Mouse (Mus musculus) midbrain, postnatal 0 days (tissue): ENCODE results near the gene Rngtt. TPM values are rescaled to one million over a fixed set of nuclear protein-coding genes. Genes with fewer than 3 reads are reported as not detected.

Experiments
- ATAC-seq: fragments of 200-750 bp; cut with Nextera tagmentation; 2 replicates; pipeline ENCODE4 v1.8.0; 2017; ENCODE audit warnings: moderate number of reproducible peaks, mild to moderate bottlenecking, moderate TSS enrichment, moderate library complexity; ENCODE audit not compliant: low FRiP score
- DNase-seq: peaks from one replicate; pipeline ENCODE4 v3.0.0-alpha.2; 2015; ENCODE audit warnings: low spot score
- H3K27ac ChIP-seq: fragments of 300-500 bp; sonication (generic); 2 replicates; pipeline ENCODE4 v1.5.1; 2014; ENCODE audit warnings: low read depth, mild to moderate bottlenecking, low read length, mixed read lengths
- H3K27me3 ChIP-seq: fragments of 300-500 bp; sonication (generic); 2 replicates; pipeline ENCODE4 v1.6.1; 2014; ENCODE audit warnings: low read length, control low read depth, mixed read lengths; ENCODE audit not compliant: insufficient read depth
- H3K36me3 ChIP-seq: fragments of 300-500 bp; sonication (generic); 2 replicates; pipeline ENCODE4 v1.6.1; 2014; ENCODE audit warnings: low read length, control low read depth, mixed read lengths; ENCODE audit not compliant: insufficient read depth
- H3K4me1 ChIP-seq: fragments of 300-500 bp; sonication (generic); 2 replicates; pipeline ENCODE4 v1.6.1; 2014; ENCODE audit warnings: mild to moderate bottlenecking, control low read depth, antibody characterized with exemption, low read length, mixed read lengths; ENCODE audit not compliant: insufficient read depth
- H3K4me2 ChIP-seq: fragments of 300-500 bp; sonication (generic); 2 replicates; pipeline ENCODE4 v1.6.1; 2014; ENCODE audit warnings: low read depth, mild to moderate bottlenecking, low read length, mixed read lengths; ENCODE audit not compliant: poor library complexity, severe bottlenecking
- H3K4me3 ChIP-seq: fragments of 300-500 bp; sonication (generic); 2 replicates; pipeline ENCODE4 v1.5.1; 2014; ENCODE audit warnings: low read depth, mild to moderate bottlenecking, low read length, moderate library complexity
- H3K9ac ChIP-seq: fragments of 300-500 bp; sonication (generic); replicated peaks from 2 replicates; pipeline ENCODE4 v1.6.1; 2014; ENCODE audit warnings: mild to moderate bottlenecking, low read length, moderate library complexity, mixed read lengths; ENCODE audit not compliant: poor library complexity, severe bottlenecking
- H3K9me3 ChIP-seq: fragments of 300-500 bp; sonication (generic); 2 replicates; pipeline ENCODE4 v1.6.1; 2016; ENCODE audit warnings: low read length, control low read depth
- CTCF ChIP-seq: IDR thresholded peaks from 2 replicates; pipeline ENCODE4 v1.5.1; 2016; ENCODE audit warnings: antibody characterized with exemption, mild to moderate bottlenecking
- WGBS: fragments of 180-500 bp; shearing (Covaris S2); extraction: QIAGEN DNeasy Blood & Tissue Kit; methylation state at CpG from one replicate; pipeline ENCODE4 v1.1.7; 2014; 5-methylcytosine and 5-hydroxymethylcytosine counted together
- microRNA-seq: library from miRNA; unstranded; fragments of <30 nt; microRNA quantifications from one replicate; pipeline ENCODE4, GENCODE M21; 2016; ENCODE audit warnings: borderline number of aligned reads
- polyA plus RNA-seq: library from polyadenylated mRNA; unstranded; fragments of >200 nt; fragmentation: Nextera tagmentation; extraction: Ambion mirVana; gene quantifications from 2 replicates; pipeline ENCODE4 v1.2.1, GENCODE M21; 2015
- total RNA-seq: library from RNA; depleted of rRNA; stranded (reverse); fragments of >200 nt; gene quantifications from 2 replicates; pipeline ENCODE4 v1.2.3, GENCODE M21; 2014; rRNA removed

Gene Rngtt
- total and polyA plus RNA-seq, 2 experiments from 2014 or later, result 16.1 to 16.8 TPM

- ATAC-seq, result no peak
Measured at GRCm38 (mm10) chr4:33532596-33532995, 222.5 kb downstream of the Rngtt start.

GRCm38 (mm10) chr4:33544755-33545576, 234.9 kb downstream of the Rngtt start:
- ATAC-seq (no peak), DNase-seq (no peak)
- no peak for TF ChIP-seq CTCF
- no peak overlapping the region for H3K4me2 ChIP-seq
- no peaks in the 10 kb centered on the region for H3K27me3 ChIP-seq
- H3K27ac ChIP-seq, result no peak overlapping the region
- H3K9ac ChIP-seq, result no peak overlapping the region
- H3K9me3 ChIP-seq, result no peaks in the 10 kb centered on the region
- no peaks in the 10 kb centered on the region for H3K36me3 ChIP-seq
- no peak overlapping the region for H3K4me3 ChIP-seq
- H3K4me1 ChIP-seq, result no peaks in the 10 kb centered on the region
- WGBS, result 52% methylated on average over 13 of the region's 13 CpGs

More at GRCm38 (mm10) chr4:33532596-33532995, 222.5 kb downstream of the Rngtt start:
- H3K36me3 ChIP-seq, result no peaks in the 10 kb centered on the region
- no peak for TF ChIP-seq CTCF
- no peaks in the 10 kb centered on the region for H3K9me3 ChIP-seq
- H3K9ac ChIP-seq, result no peak overlapping the region
- H3K27ac ChIP-seq, result no peak overlapping the region
- H3K4me1 ChIP-seq, result no peaks in the 10 kb centered on the region
- H3K4me3 ChIP-seq, result no peak overlapping the region
- DNase-seq, result no peak
- no peak overlapping the region for H3K4me2 ChIP-seq
- no peaks in the 10 kb centered on the region for H3K27me3 ChIP-seq
- 78% methylated on average over 8 of the region's 8 CpGs for WGBS

GRCm38 (mm10) chr4:33545577-33545879, 235.4 kb downstream of the Rngtt start:
- no peaks in the 10 kb centered on the region for H3K4me1 ChIP-seq
- no peaks in the 10 kb centered on the region for H3K9me3 ChIP-seq
- H3K27me3 ChIP-seq, result no peaks in the 10 kb centered on the region
- no peak overlapping the region for H3K4me2 ChIP-seq
- TF ChIP-seq CTCF, result no peak
- DNase-seq (peak; percentile 66), ATAC-seq (no peak)
- WGBS, result 21% methylated on average over 6 of the region's 6 CpGs
- no peak overlapping the region for H3K4me3 ChIP-seq
- H3K27ac ChIP-seq, result no peak overlapping the region
- H3K9ac ChIP-seq, result no peak overlapping the region
- H3K36me3 ChIP-seq, result no peaks in the 10 kb centered on the region

- TF ChIP-seq CTCF, result no peak
- no peaks in the 10 kb centered on the region for H3K27me3 ChIP-seq
- WGBS, result 89% methylated on average over 11 of the region's 11 CpGs
- no peaks in the 10 kb centered on the region for H3K36me3 ChIP-seq
- DNase-seq (no peak), ATAC-seq (no peak)
- no peak overlapping the region for H3K4me3 ChIP-seq
- H3K4me2 ChIP-seq, result no peak overlapping the region
- H3K27ac ChIP-seq, result no peak overlapping the region
- H3K9ac ChIP-seq, result no peak overlapping the region
- H3K4me1 ChIP-seq, result no peaks in the 10 kb centered on the region
- H3K9me3 ChIP-seq, result no peaks in the 10 kb centered on the region
Measured at GRCm38 (mm10) chr4:33546278-33546677, 236.2 kb downstream of the Rngtt start.

- TF ChIP-seq CTCF, result no peak
- DNase-seq (no peak), ATAC-seq (no peak)
- Histone ChIP-seq H3K36me3 (no peaks in the 10 kb centered on the region), H3K9me3 (no peaks in the 10 kb centered on the region), H3K27ac (no peak overlapping the region), H3K9ac (no peak overlapping the region), H3K4me3 (no peak overlapping the region), H3K27me3 (no peaks in the 10 kb centered on the region), H3K4me1 (no peaks in the 10 kb centered on the region), H3K4me2 (no peak overlapping the region)
- WGBS, result 92% methylated on average over 8 of the region's 8 CpGs
Measured at GRCm38 (mm10) chr4:33547315-33547929, 237.3 kb downstream of the Rngtt start.

GRCm38 (mm10) chr4:33549606-33550005, 239.5 kb downstream of the Rngtt start:
- H3K27ac ChIP-seq, result no peak overlapping the region
- no peaks in the 10 kb centered on the region for H3K27me3 ChIP-seq
- TF ChIP-seq CTCF, result no peak
- H3K4me1 ChIP-seq, result no peaks in the 10 kb centered on the region
- no peak for ATAC-seq
- H3K36me3 ChIP-seq, result no peaks in the 10 kb centered on the region
- no peak overlapping the region for H3K4me2 ChIP-seq
- 36% methylated on average over 5 of the region's 5 CpGs for WGBS
- no peaks in the 10 kb centered on the region for H3K9me3 ChIP-seq
- no peak for DNase-seq
- H3K9ac ChIP-seq, result no peak overlapping the region
- H3K4me3 ChIP-seq, result no peak overlapping the region

Small RNAs within 50 kb of the gene (microRNA-seq; reads per million reads assigned to microRNA genes)
- gene Mir8118, result not detected

Other genes with a start within 250 kb of the Rngtt start
- not detected in 2 replicates for gene Gabrr2, start 247.3 kb upstream of the Rngtt start, total RNA-seq
- gene Gabrr2, start 247.3 kb upstream of the Rngtt start, polyA plus RNA-seq, result 0.15 and 0.48 TPM in 2 replicates
- 1.4 and 1.8 TPM in 2 replicates for gene Gabrr1, start 177.8 kb upstream of the Rngtt start, total RNA-seq
- 1.4 and 1.5 TPM in 2 replicates for gene Gabrr1, start 177.8 kb upstream of the Rngtt start, polyA plus RNA-seq
- 7.7 and 9.2 TPM in 2 replicates for gene Pm20d2, start 120.6 kb upstream of the Rngtt start, total RNA-seq
- 2.9 and 3.6 TPM in 2 replicates for gene Pm20d2, start 120.6 kb upstream of the Rngtt start, polyA plus RNA-seq
- gene Srsf12, start 101.3 kb upstream of the Rngtt start, total RNA-seq, result 84.2 and 88.0 TPM in 2 replicates
- 76.7 and 77.4 TPM in 2 replicates for gene Srsf12, start 101.3 kb upstream of the Rngtt start, polyA plus RNA-seq
- gene Pnrc1, start 20.1 kb upstream of the Rngtt start, total RNA-seq, result 91.3 and 109 TPM in 2 replicates
- 41.3 and 43.6 TPM in 2 replicates for gene Pnrc1, start 20.1 kb upstream of the Rngtt start, polyA plus RNA-seq